Mouse (Mus musculus) heart, embryonic 10.5 days (tissue): ENCODE data around the gene Med12l. TPM values are rescaled to one million over a fixed set of nuclear protein-coding genes. Genes with fewer than 3 reads are reported as not detected.
"Not testable (repeated sequence)": the region's sequence is repeated elsewhere in the genome, so short reads cannot be mapped to it uniquely, and the experiment has no call there.

Experiments
- DNase-seq: peaks from one replicate; pipeline ENCODE4 v3.0.0-alpha.2; 2017; ENCODE audit warnings: low spot score
- H3K27ac ChIP-seq: fragments of 300-500 bp; sonication (generic); 2 replicates; pipeline ENCODE4 v1.5.1; 2016; ENCODE audit warnings: mild to moderate bottlenecking
- H3K27me3 ChIP-seq: fragments of 300-500 bp; sonication (generic); 2 replicates; pipeline ENCODE4 v1.6.1; 2016; ENCODE audit warnings: mild to moderate bottlenecking; ENCODE audit not compliant: poor library complexity, insufficient read depth, severe bottlenecking
- H3K36me3 ChIP-seq: fragments of 300-500 bp; sonication (generic); 2 replicates; pipeline ENCODE4 v1.6.1; 2016; ENCODE audit warnings: mild to moderate bottlenecking, moderate library complexity
- H3K4me1 ChIP-seq: fragments of 300-500 bp; sonication (generic); 2 replicates; pipeline ENCODE4 v1.6.1; 2016; ENCODE audit warnings: mild to moderate bottlenecking
- H3K4me3 ChIP-seq: fragments of 300-500 bp; sonication (generic); 2 replicates; pipeline ENCODE4 v1.5.1; 2016; ENCODE audit warnings: mild to moderate bottlenecking, moderate library complexity
- H3K9me3 ChIP-seq: fragments of 300-500 bp; sonication (generic); 2 replicates; pipeline ENCODE4 v1.6.1; 2016; ENCODE audit warnings: mild to moderate bottlenecking, moderate library complexity
- WGBS: fragments of 180-500 bp; shearing (Covaris S2); methylation state at CpG from one replicate; pipeline ENCODE4 v1.1.7; 2016; 5-methylcytosine and 5-hydroxymethylcytosine counted together
- polyA plus RNA-seq: library from polyadenylated mRNA; unstranded; fragments of >200 nt; fragmentation: Nextera tagmentation; extraction: Ambion mirVana; gene quantifications from 2 replicates; pipeline ENCODE4 v1.2.1, GENCODE M21; 2016

Gene Med12l
- polyA plus RNA-seq, 1 experiment from 2014 or later, result 4.3 TPM

- Histone ChIP-seq H3K27ac (no peak overlapping the region), H3K27me3 (no peaks in the 10 kb centered on the region), H3K9me3 (no peaks in the 10 kb centered on the region), H3K4me1 (peaks cover 30% of the 10 kb centered on the region), H3K36me3 (no peaks in the 10 kb centered on the region), H3K4me3 (no peak overlapping the region)
- peak; percentile 64 for DNase-seq
- WGBS, result 63% methylated on average over 4 of the region's 4 CpGs
Observed at GRCm38 (mm10) chr3:59030986-59031385, 25.4 kb downstream of the Med12l start.

DNA sequence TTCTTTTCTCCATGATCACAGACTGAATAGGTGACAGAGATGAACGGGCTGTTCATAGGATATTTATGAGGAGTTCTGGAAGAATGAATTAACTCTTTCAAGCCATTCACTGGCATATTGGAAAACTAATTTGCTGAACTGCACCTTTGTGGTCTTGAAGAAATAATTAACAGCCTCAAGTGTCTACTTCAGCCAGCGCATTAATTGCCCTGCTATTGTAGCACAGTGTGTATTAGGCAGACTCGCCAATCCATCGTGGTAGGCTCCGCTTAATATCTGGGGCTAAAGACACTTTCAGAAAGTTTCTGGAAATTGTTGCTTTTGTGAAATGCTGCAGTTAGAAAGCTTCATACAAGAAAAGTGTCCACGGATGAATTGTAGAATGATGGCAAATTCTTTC is 35.9 kb downstream of the Med12l start:
- WGBS, result 90% methylated on average over 6 of the region's 6 CpGs
- Histone ChIP-seq H3K27me3 (no peaks in the 10 kb centered on the region), H3K36me3 (no peaks in the 10 kb centered on the region), H3K9me3 (no peaks in the 10 kb centered on the region), H3K4me1 (no peaks in the 10 kb centered on the region; the same call in 1 of the 2 replicates), H3K4me3 (no peak overlapping the region), H3K27ac (no peak overlapping the region)
- DNase-seq, result no peak

DNA sequence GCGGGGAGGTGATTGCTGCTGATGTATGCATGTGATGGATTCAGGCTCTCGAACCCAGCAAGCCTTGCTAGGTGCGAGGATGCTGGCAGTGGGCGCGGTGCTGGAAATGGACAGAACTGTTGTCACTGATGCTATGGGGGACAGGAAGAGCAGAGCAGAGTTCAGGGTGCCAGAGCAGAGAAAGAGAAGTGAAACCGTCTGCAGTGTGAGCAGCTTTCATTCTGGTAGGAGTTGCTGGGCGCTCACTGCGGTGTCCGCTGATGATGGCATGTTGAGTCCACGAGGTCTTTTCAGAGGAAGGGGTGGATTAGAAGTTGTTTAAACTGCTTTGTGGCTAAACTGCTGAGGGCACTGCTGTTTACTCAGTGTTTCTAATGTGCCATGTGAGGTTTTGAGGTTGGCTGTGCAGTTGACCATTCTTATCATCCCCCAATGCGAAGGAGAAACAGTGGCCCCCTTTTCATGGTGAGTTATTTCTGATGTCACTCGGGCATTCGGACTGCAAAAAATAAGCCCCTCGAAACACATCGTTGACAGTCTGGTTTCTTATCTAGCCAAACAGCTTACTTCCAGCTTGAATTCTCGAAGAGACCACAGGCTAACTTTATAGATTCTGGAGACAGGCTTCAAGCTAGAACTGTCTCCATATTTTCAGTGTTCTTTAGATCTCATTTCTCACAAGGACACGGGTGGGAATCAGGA is 49.4 kb downstream of the Med12l start:
- 56% methylated on average over 17 of the region's 17 CpGs for WGBS
- no peaks in the 10 kb centered on the region for H3K9me3 ChIP-seq
- DNase-seq, result peak; percentile 56
- H3K27me3 ChIP-seq, result no peaks in the 10 kb centered on the region
- H3K4me3 ChIP-seq, result no peak overlapping the region
- no peak overlapping the region for H3K27ac ChIP-seq
- peaks cover 18% of the 10 kb centered on the region for H3K4me1 ChIP-seq
- H3K36me3 ChIP-seq, result no peaks in the 10 kb centered on the region

- peak overlapping the region; percentile 42; the same call in 1 of the 2 replicates for H3K27ac ChIP-seq
- WGBS, result under 1% methylated on average over 7 of the region's 7 CpGs
- no peaks in the 10 kb centered on the region for H3K27me3 ChIP-seq
- peak overlapping the region; percentile 44 for H3K4me3 ChIP-seq
- DNase-seq, result peak; percentile 84
- H3K4me1 ChIP-seq, result peaks cover 18% of the 10 kb centered on the region
- H3K9me3 ChIP-seq, result no peaks in the 10 kb centered on the region
- 0 out of 2 replicates have a peak, but pooled peaks cover 3% of the 10 kb centered on the region for H3K36me3 ChIP-seq
Observed at GRCm38 (mm10) chr3:59059022-59059541, 53.5 kb downstream of the Med12l start.

GRCm38 (mm10) chr3:59060131-59060530 is 54.5 kb downstream of the Med12l start:
- Histone ChIP-seq H3K4me1 (peaks cover 11% of the 10 kb centered on the region), H3K36me3 (0 out of 2 replicates have a peak, but pooled peaks cover 3% of the 10 kb centered on the region), H3K27ac (no peak overlapping the region), H3K9me3 (no peaks in the 10 kb centered on the region), H3K27me3 (no peaks in the 10 kb centered on the region), H3K4me3 (no peak overlapping the region)
- no peak for DNase-seq
- 77% methylated on average over 7 of the region's 7 CpGs for WGBS

- Histone ChIP-seq H3K4me1 (peaks cover 8% of the 10 kb centered on the region), H3K4me3 (no peak overlapping the region), H3K36me3 (0 out of 2 replicates have a peak, but pooled peaks cover 3% of the 10 kb centered on the region), H3K27me3 (no peaks in the 10 kb centered on the region), H3K9me3 (no peaks in the 10 kb centered on the region), H3K27ac (no peak overlapping the region)
- DNase-seq, result no peak
- WGBS, result 72% methylated on average over 5 of the region's 5 CpGs
Observed at GRCm38 (mm10) chr3:59062141-59062540, 56.5 kb downstream of the Med12l start.

- WGBS, result 84% methylated on average over 4 of the region's 4 CpGs
- no peak overlapping the region for H3K27ac ChIP-seq
- no peak for DNase-seq
- no peak overlapping the region for H3K4me3 ChIP-seq
- H3K36me3 ChIP-seq, result 0 out of 2 replicates have a peak, but pooled peaks cover 3% of the 10 kb centered on the region
- H3K9me3 ChIP-seq, result no peaks in the 10 kb centered on the region
- no peaks in the 10 kb centered on the region for H3K27me3 ChIP-seq
- H3K4me1 ChIP-seq, result peaks cover 9% of the 10 kb centered on the region
Observed at GRCm38 (mm10) chr3:59063431-59063830, 57.8 kb downstream of the Med12l start.

DNA sequence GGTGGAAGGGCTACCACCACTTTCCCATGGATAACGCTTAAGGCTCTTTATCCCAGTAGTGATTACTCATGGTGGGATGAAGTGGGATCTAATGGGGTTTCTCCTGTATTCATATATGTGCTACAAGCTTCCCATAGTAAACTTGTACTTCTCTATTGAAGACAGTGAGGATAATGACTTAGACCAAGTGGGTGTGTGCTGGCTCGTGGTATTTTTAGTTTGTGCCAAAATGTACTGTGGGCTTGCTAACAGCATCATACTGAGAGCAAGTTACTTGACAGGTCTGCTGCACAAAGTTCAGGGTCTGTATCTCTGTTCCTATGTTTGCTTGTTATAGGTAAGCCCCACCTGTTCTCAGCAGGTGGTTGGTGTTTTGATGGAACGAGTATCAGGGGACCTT is 60.3 kb downstream of the Med12l start:
- Histone ChIP-seq H3K9me3 (no peaks in the 10 kb centered on the region), H3K27ac (no peak overlapping the region), H3K27me3 (no peaks in the 10 kb centered on the region), H3K4me3 (no peak overlapping the region), H3K36me3 (0 out of 2 replicates have a peak, but pooled peaks cover 3% of the 10 kb centered on the region), H3K4me1 (0 out of 2 replicates have a peak, but pooled peaks cover 3% of the 10 kb centered on the region)
- no peak for DNase-seq
- 82% methylated on average over 3 of the region's 3 CpGs for WGBS

- DNase-seq, result no peak
- WGBS, result 86% methylated on average over 8 of the region's 8 CpGs
- H3K9me3 ChIP-seq, result no peaks in the 10 kb centered on the region
- H3K27ac ChIP-seq, result no peak overlapping the region
- 0 out of 2 replicates have a peak, but pooled peaks cover 3% of the 10 kb centered on the region for H3K4me1 ChIP-seq
- H3K36me3 ChIP-seq, result 0 out of 2 replicates have a peak, but pooled peaks cover 3% of the 10 kb centered on the region
- H3K27me3 ChIP-seq, result no peaks in the 10 kb centered on the region
- no peak overlapping the region for H3K4me3 ChIP-seq
Observed at GRCm38 (mm10) chr3:59066558-59067294, 61.1 kb downstream of the Med12l start.

DNA sequence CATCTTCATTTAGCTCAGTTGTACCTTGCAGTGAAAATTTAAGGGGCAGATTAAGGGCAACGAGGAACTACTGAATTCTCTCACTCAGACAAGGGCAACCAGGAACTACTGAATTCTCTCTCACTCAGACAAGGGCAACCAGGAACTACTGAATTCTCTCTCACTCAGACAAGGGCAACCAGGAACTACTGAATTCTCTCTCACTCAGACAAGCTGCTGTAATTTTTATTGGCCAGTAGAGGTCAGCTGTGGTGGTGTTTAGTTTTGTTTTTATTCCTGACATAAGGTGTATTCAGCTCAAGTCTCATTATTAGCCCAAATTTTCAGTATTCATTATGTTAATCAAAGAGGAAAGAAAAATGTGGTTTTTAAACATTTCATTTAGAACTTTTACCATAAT is 63.4 kb downstream of the Med12l start:
- H3K4me3 ChIP-seq, H3K9me3 ChIP-seq, H3K27ac ChIP-seq, H3K4me1 ChIP-seq, DNase-seq, H3K36me3 ChIP-seq, H3K27me3 ChIP-seq: not testable (repeated sequence)
- 83% methylated on average over 1 of the region's 1 CpGs for WGBS

DNA sequence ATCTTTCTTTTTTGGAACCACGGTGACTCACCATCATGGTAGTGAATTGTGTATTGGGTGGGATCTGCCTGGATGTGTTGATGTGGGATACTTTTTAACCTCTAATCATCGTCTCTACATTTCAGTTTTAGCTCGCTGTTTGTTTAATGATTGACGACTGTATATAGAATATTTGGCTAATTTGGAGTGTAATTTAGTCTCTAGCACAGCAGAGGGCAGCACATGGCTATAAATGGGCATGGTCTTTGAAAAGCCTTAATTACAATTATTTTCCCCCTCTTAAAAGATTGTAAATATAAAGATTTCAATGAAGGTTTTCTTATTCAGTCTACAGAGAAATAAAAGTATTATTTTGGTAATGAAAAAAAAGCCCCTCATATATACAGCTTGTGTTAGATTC is 71.7 kb downstream of the Med12l start:
- H3K4me3 ChIP-seq, result no peak overlapping the region
- H3K27me3 ChIP-seq, result no peaks in the 10 kb centered on the region
- peaks cover 12% of the 10 kb centered on the region for H3K4me1 ChIP-seq
- 62% methylated on average over 4 of the region's 4 CpGs for WGBS
- no peaks in the 10 kb centered on the region for H3K36me3 ChIP-seq
- no peaks in the 10 kb centered on the region for H3K9me3 ChIP-seq
- H3K27ac ChIP-seq, result no peak overlapping the region
- DNase-seq, result no peak

DNA sequence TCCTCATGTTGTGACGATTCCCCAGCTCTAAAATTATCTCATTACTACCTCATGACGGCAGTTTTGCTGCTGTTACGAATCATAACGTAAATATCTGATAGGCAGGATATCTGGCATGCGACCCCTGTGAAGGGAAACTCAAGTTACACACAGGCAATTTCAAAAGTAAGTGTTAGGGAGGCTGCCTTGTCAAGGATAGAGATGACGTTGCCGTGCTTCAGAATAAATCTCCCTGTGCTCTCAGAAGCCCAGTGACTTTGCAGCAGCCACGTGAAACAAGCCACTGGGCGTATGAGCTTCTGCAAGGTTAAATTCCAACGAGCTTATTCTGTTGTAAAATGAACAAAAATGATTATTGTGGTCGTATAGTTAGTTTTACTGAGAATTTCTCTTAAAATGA is 73.0 kb downstream of the Med12l start:
- H3K4me3 ChIP-seq, result no peak overlapping the region
- no peaks in the 10 kb centered on the region for H3K36me3 ChIP-seq
- 74% methylated on average over 11 of the region's 11 CpGs for WGBS
- no peaks in the 10 kb centered on the region for H3K9me3 ChIP-seq
- H3K4me1 ChIP-seq, result peaks cover 12% of the 10 kb centered on the region
- H3K27me3 ChIP-seq, result no peaks in the 10 kb centered on the region
- H3K27ac ChIP-seq, result no peak overlapping the region
- no peak for DNase-seq

- WGBS, result 43% methylated on average over 4 of the region's 4 CpGs
- H3K36me3 ChIP-seq, result no peaks in the 10 kb centered on the region
- no peak overlapping the region for H3K4me3 ChIP-seq
- no peaks in the 10 kb centered on the region for H3K27me3 ChIP-seq
- H3K27ac ChIP-seq, result no peak overlapping the region
- H3K4me1 ChIP-seq, result peaks cover 12% of the 10 kb centered on the region
- DNase-seq, result no peak
- H3K9me3 ChIP-seq, result no peaks in the 10 kb centered on the region
Observed at GRCm38 (mm10) chr3:59079327-59079726, 73.7 kb downstream of the Med12l start.
